Mouse (Mus musculus) heart, postnatal 0 days (tissue): ENCODE results near the gene Slamf9.

Experiments used
- CTCF ChIP-seq: IDR thresholded peaks from 2 replicates; pipeline ENCODE4 v1.5.1; 2016; ENCODE audit warnings: antibody characterized with exemption, control low read depth, low read depth
- EP300 ChIP-seq: IDR thresholded peaks from 2 replicates; pipeline ENCODE4 v1.6.1; 2016; ENCODE audit warnings: antibody characterized with exemption, low read depth

DNA sequence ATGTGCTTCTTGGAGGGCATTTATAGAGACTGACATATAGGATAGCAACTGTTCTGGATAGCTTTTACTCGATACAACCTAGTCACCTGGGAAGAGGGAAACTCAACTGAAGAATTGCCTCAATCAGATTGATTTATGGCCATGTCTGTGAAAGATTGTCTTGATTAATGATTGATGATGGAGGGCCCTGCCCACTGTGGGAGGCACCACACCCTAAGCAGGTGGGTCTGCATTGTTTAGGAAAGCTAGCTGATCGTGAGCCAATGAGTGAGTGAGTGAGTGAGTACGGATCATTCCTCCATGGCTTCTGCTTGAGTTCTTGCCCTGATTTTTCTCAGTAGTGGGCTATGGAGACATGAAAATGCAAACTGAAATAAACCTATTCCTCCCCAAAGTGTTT lies 34.6 kb upstream of the Slamf9 start:
- TF ChIP-seq CTCF (no peak), EP300 (no peak)
